Mouse (Mus musculus) MEL (cell line): Measurements from ENCODE around the gene Dgcr6. TPM values are rescaled to one million over a fixed set of nuclear protein-coding genes. Genes with fewer than 3 reads are reported as not detected.
A peak's percentile ranks its signal among the peaks of the same experiment; 100 is the strongest.

Experiments
- DNase-seq: peaks from one replicate; pipeline ENCODE4 v3.0.0; 2011; ENCODE audit warnings: low read depth, low spot score
- H3K27ac ChIP-seq: 2 replicates; pipeline ENCODE4 v1.5.1; 2012; ENCODE audit warnings: low read depth, mild to moderate bottlenecking, control low read depth, low read length, moderate library complexity; ENCODE audit not compliant: control insufficient read depth
- H3K27me3 ChIP-seq, 2 experiments: fragments of 150-350 bp in 1 of 2; sonication (generic) in 1 of 2; 2 replicates each; pipeline ENCODE4 v1.6.1; 2012; ENCODE audit warnings: low read length in 2 of 2, mild to moderate bottlenecking in 2 of 2, improper control_type of control experiment in 1 of 2, moderate library complexity in 1 of 2; ENCODE audit not compliant: insufficient read depth in 2 of 2, control insufficient read depth in 1 of 2
- H3K36me3 ChIP-seq, 2 experiments: 2 replicates each; pipeline ENCODE4 v1.6.1; 2012 to 2014; ENCODE audit warnings: low read length in 2 of 2, improper control_type of control experiment in 1 of 2, inconsistent platforms in 1 of 2, mild to moderate bottlenecking in 1 of 2; ENCODE audit not compliant: insufficient read depth in 2 of 2, control insufficient read depth in 1 of 2
- H3K4me1 ChIP-seq, 2 experiments: fragments of 150-350 bp in 1 of 2; sonication (generic) in 1 of 2; 2 replicates each; pipeline ENCODE4 v1.6.1; 2012; ENCODE audit warnings: low read length in 2 of 2, improper control_type of control experiment in 1 of 2, mild to moderate bottlenecking in 1 of 2; ENCODE audit not compliant: insufficient read depth in 2 of 2, control insufficient read depth in 1 of 2
- H3K4me3 ChIP-seq, 2 experiments: fragments of 150-350 bp in 1 of 2; sonication (generic) in 1 of 2; 2 replicates each; pipeline ENCODE4 v1.5.1; 2012; ENCODE audit warnings: low read depth in 2 of 2, low read length in 2 of 2, mild to moderate bottlenecking in 2 of 2, moderate library complexity in 2 of 2, control low read depth in 1 of 2, improper control_type of control experiment in 1 of 2; ENCODE audit not compliant: control insufficient read depth in 1 of 2, insufficient read depth in 1 of 2
- H3K79me2 ChIP-seq: 2 replicates; pipeline ENCODE4 v1.6.1; 2012; ENCODE audit warnings: mild to moderate bottlenecking, low read length, moderate library complexity; ENCODE audit not compliant: control insufficient read depth, poor library complexity, insufficient read depth
- H3K9ac ChIP-seq: 2 replicates; pipeline ENCODE4 v1.6.1; 2012; ENCODE audit warnings: low read depth, mild to moderate bottlenecking, control low read depth, low read length, moderate library complexity; ENCODE audit not compliant: control insufficient read depth, poor library complexity, severe bottlenecking
- H3K9me3 ChIP-seq: fragments of 150-350 bp; sonication (generic); replicated peaks from 2 replicates; pipeline ENCODE4 v1.6.1; 2012; ENCODE audit warnings: mild to moderate bottlenecking, low read length, improper control_type of control experiment, moderate library complexity; ENCODE audit not compliant: insufficient read depth
- CHD2 ChIP-seq: IDR thresholded peaks from 2 replicates; pipeline ENCODE4 v1.6.1; 2011; ENCODE audit warnings: low read length, improper control_type of control experiment
- CTCF ChIP-seq, 3 experiments: IDR thresholded peaks in 2 of 3; conservative IDR thresholded peaks in 1 of 3; 2 replicates each; pipeline ENCODE4 v1.5.1; 2011 to 2012; ENCODE audit warnings: low read length in 3 of 3, low read depth in 2 of 3, mild to moderate bottlenecking in 2 of 3, improper control_type of control experiment in 1 of 3, inconsistent platforms in 1 of 3, mixed read lengths in 1 of 3, moderate library complexity in 1 of 3; ENCODE audit not compliant: control insufficient read depth in 1 of 3, insufficient read depth in 1 of 3, poor library complexity in 1 of 3, severe bottlenecking in 1 of 3
- ETS1 ChIP-seq: IDR thresholded peaks from 2 replicates; pipeline ENCODE4 v1.6.1; 2012; ENCODE audit warnings: low read depth, mild to moderate bottlenecking, inconsistent platforms, low read length, improper control_type of control experiment, moderate library complexity
- GABPA ChIP-seq: IDR thresholded peaks from 2 replicates; pipeline ENCODE4 v1.6.1; 2012; ENCODE audit warnings: low read depth, mild to moderate bottlenecking, inconsistent platforms, low read length, improper control_type of control experiment, moderate library complexity
- JUND ChIP-seq: IDR thresholded peaks from 2 replicates; pipeline ENCODE4 v1.6.1; 2011; ENCODE audit warnings: low read depth, mild to moderate bottlenecking, improper control_type of control experiment, low read length
- KAT2A ChIP-seq: conservative IDR thresholded peaks from 2 replicates; pipeline ENCODE4 v1.6.1; 2012; ENCODE audit warnings: low read depth, low read length, improper control_type of control experiment, inconsistent platforms
- MAX ChIP-seq: IDR thresholded peaks from 2 replicates; pipeline ENCODE4 v1.6.1; 2011; ENCODE audit warnings: low read length, improper control_type of control experiment
- MAZ ChIP-seq: IDR thresholded peaks from 2 replicates; pipeline ENCODE4 v1.6.1; 2012; ENCODE audit warnings: low read depth, mild to moderate bottlenecking, inconsistent platforms, low read length, improper control_type of control experiment
- MYB ChIP-seq: IDR thresholded peaks from 2 replicates; pipeline ENCODE4 v1.6.1; 2011; ENCODE audit warnings: mild to moderate bottlenecking, low read depth, low read length, improper control_type of control experiment
- SIN3A ChIP-seq: IDR thresholded peaks from 2 replicates; pipeline ENCODE4 v1.6.1; 2012; ENCODE audit warnings: low read length, improper control_type of control experiment, inconsistent platforms
- TAL1 ChIP-seq: IDR thresholded peaks from 2 replicates; pipeline ENCODE4 v1.6.1; 2012; ENCODE audit warnings: mild to moderate bottlenecking, inconsistent platforms, low read length, moderate library complexity, mixed read lengths
- TCF12 ChIP-seq: IDR thresholded peaks from 2 replicates; pipeline ENCODE4 v1.6.1; 2014; ENCODE audit warnings: low read depth, mild to moderate bottlenecking, inconsistent platforms, low read length, improper control_type of control experiment, moderate library complexity
- ZC3H11A ChIP-seq: IDR thresholded peaks from 2 replicates; pipeline ENCODE4 v1.6.1; 2012; ENCODE audit warnings: low read depth, mild to moderate bottlenecking, inconsistent platforms, low read length, improper control_type of control experiment
- ZMIZ1 ChIP-seq: IDR thresholded peaks from 2 replicates; pipeline ENCODE4 v1.6.1; 2012; ENCODE audit warnings: low read depth, mild to moderate bottlenecking, inconsistent platforms, low read length, improper control_type of control experiment, moderate library complexity
- polyA plus RNA-seq, 2 experiments: library from polyadenylated mRNA; stranded (reverse) in 1 of 2; unstranded in 1 of 2; fragments of >175 nt in 1 of 2; fragments of >200 nt in 1 of 2; gene quantifications; 2 replicates each; pipeline versions ENCODE4 v1.2.1 to v1.2.4; 2012; ENCODE audit warnings: low replicate concordance in 2 of 2, low read depth in 1 of 2; ENCODE audit not compliant: insufficient read length in 2 of 2, insufficient read depth in 1 of 2, missing spikeins in 1 of 2
- total RNA-seq: library from RNA; depleted of rRNA; stranded (reverse); fragments of 300-350 nt; gene quantifications from 2 replicates; pipeline ENCODE4 v1.2.3, GENCODE M21; 2012

Gene Dgcr6
- total and polyA plus RNA-seq, 3 experiments: 66.8 to 133 TPM; not detected in 1

DNA sequence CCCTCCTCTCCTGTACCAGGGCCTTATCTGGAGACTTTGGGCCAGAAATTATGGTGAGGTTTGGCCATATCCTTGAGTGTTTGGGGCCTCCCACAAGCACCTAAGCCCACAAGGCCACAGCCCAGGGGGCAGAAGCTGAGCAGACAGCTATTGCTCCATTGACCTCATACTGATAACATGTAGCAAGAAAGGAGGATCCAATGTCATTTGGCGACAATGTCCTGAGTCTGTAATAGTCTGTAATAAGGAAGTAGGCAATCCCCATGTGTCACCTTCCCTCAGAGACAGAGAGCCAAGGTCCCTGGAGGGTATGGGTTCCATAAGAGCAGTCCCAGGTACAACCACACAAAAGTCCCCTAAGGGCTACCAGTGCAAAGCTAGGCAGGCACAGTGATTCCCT, 29.6 kb downstream of the Dgcr6 start:
- H3K4me1 ChIP-seq: no peaks in the 10 kb centered on the region
- no peak for TF ChIP-seq KAT2A
- no peak for TF ChIP-seq CTCF (IDR thresholded peaks at IDR 0.05 in 2 of 3, conservative IDR thresholded peaks at IDR 0.05 in 1 of 3; ENCODE audit: control insufficient read depth in 1 of 3, insufficient read depth in 1 of 3, low read depth in 2 of 3, low read length in 3 of 3, poor library complexity in 1 of 3, severe bottlenecking in 1 of 3)
- no peak for TF ChIP-seq ZC3H11A
- TF ChIP-seq CHD2: no peak
- TF ChIP-seq SIN3A: no peak
- no peak for TF ChIP-seq TAL1
- TF ChIP-seq ETS1: no peak
- TF ChIP-seq MAX: no peak
- no peak for TF ChIP-seq ZMIZ1
- no peak for TF ChIP-seq MYB
- TF ChIP-seq, all 39 proteins: peak for 0
- Histone ChIP-seq H3K4me3 (no peak overlapping the region), H3K9me3 (no peaks in the 10 kb centered on the region), H3K9ac (no peak overlapping the region), H3K27me3 (no peaks in the 10 kb centered on the region), H3K79me2 (peaks cover under 1% of the 10 kb centered on the region; the same call in 1 of the 2 replicates), H3K27ac (no peak overlapping the region), H3K36me3 (no peaks in the 10 kb centered on the region)
- DNase-seq: peak; percentile 20

DNA sequence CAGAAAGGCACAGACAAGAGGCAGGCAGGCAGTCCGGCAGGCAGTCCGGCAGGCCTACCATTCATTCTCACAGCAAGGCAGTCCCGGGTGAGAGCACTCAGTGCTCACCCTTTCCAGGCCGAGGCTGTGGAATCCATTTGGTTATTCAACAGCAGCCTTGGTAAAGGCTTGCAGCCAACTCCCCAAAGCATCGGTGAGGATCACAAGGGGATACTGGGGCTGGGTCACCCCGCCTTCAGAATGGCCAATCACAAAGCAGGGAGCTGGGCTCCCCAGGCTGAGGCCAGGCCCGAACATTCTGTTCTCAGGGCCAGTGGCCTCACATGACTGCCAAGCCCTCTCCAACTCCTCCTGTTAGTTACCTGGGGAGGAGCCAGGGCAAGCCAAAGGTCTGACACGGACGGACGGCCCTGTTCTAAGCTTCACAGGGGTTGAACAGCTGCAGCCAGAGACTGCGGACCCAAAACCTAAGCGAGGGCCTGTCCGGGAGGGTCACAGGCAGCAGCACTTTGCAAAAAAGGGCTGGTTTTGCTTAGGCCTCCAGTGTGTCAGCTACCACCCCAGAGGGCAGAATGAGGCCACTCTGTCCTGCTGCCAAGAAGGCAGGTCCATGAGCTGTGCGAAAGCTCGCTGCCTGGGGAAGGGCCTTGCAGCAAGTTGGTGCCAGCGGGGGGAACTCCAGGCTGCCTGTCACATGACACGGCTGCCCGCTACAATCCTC, 30.7 kb downstream of the Dgcr6 start:
- no peaks in the 10 kb centered on the region for H3K9me3 ChIP-seq
- peaks cover 3% of the 10 kb centered on the region in 2 experiments; a peak in 1 of 4 replicates for H3K4me1 ChIP-seq
- H3K27ac ChIP-seq: no peak overlapping the region
- peaks cover 7% of the 10 kb centered on the region; the same call in 1 of the 2 replicates for H3K79me2 ChIP-seq
- H3K9ac ChIP-seq: no peak overlapping the region
- H3K36me3 ChIP-seq: no peaks in the 10 kb centered on the region
- no peak for TF ChIP-seq GABPA
- TF ChIP-seq, all 39 proteins: peak for 0
- H3K4me3 ChIP-seq: no peak overlapping the region
- no peak for DNase-seq
- no peaks in the 10 kb centered on the region for H3K27me3 ChIP-seq

- TF ChIP-seq JUND: no peak
- TF ChIP-seq TCF12: no peak
- TF ChIP-seq MAZ: no peak
- no peaks in the 10 kb centered on the region for H3K9me3 ChIP-seq
- H3K36me3 ChIP-seq: no peaks in the 10 kb centered on the region
- H3K79me2 ChIP-seq: peaks cover 7% of the 10 kb centered on the region
- H3K4me3 ChIP-seq: no peak overlapping the region
- peaks cover 3% of the 10 kb centered on the region in 2 experiments; a peak in 1 of 4 replicates for H3K4me1 ChIP-seq
- no peak overlapping the region for H3K27ac ChIP-seq
- no peak for DNase-seq
- no peak overlapping the region for H3K9ac ChIP-seq
- no peaks in the 10 kb centered on the region for H3K27me3 ChIP-seq
Measured at GRCm38 (mm10) chr16:18084262-18084661, 31.6 kb downstream of the Dgcr6 start.
